In the genomic region with DNA sequence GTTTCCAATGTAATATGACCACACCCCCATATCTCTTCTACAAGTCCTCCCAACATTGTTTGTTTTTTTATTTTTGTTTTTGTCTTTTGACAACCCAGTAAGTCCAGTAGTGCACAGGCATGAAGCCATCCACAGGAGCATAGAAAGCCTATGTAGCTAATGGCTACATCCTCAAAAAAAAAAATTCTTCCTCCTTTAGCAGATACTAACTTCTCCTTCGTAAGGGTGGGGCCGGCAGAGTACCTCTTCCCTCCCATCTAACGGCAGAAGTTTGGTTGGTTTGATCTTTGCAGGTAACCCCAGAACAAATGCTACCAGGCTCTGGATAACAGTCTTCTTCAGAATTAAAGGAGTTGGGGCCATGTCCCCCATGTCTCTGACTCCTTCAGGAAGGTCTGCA, we compare ENCODE assay signal across 20 mouse cellular contexts.
DNase-seq lines count a peak whose midpoint lies in the region; ATAC-seq and TF ChIP-seq lines count a peak whose summit lies in the region.
"Had no signal": no experiment of that assay in that cellular context is flagged by ENCODE, and none has a peak within 500 bp of the region (broad histone marks: within the 10 kb centered on the region; RNA-seq: fewer than 3 reads in every experiment).

No protein-coding gene starts in this region.

- H3K4me3 ChIP-seq in embryonic facial prominence, embryonic 15.5 days (replicated peaks): no peak overlapping the region
- no peak overlapping the region for H3K4me3 ChIP-seq in embryonic facial prominence, embryonic 10.5 days
- H3K4me3 ChIP-seq in heart, embryonic 16.5 days (ENCODE audit: low read length): no peak overlapping the region
- H3K4me3 ChIP-seq in bone marrow, adult 2 months (replicated peaks; ENCODE audit: control insufficient read depth, low read depth, low read length): no peak overlapping the region
- H3K4me3 ChIP-seq: forebrain, embryonic 15.5 days; hindbrain, embryonic 13.5 days had no signal

- DNase-seq in embryonic facial prominence, embryonic 10.5 days (ENCODE audit: low spot score): no peak
- DNase-seq in heart, postnatal 4 days: no peak
- DNase-seq in layer of hippocampus, postnatal 14 days (ENCODE audit: low spot score in 2 of 2): no peak
- DNase-seq in right cerebral cortex, postnatal 10 days (ENCODE audit: low spot score in 2 of 2): no peak
- DNase-seq: adrenal gland, adult 8-10 months; adrenal gland, postnatal 36 days; cerebellum, adult 11-12 months; cerebellum, adult 9-10 months; gastrocnemius, postnatal 14 days; heart, postnatal 10 days had no signal

- H3K9me3 ChIP-seq in embryonic facial prominence, embryonic 15.5 days (replicated peaks): no peaks in the 10 kb centered on the region
- H3K9me3 ChIP-seq in embryonic facial prominence, embryonic 10.5 days: no peaks in the 10 kb centered on the region
- no peaks in the 10 kb centered on the region for H3K9me3 ChIP-seq in heart, embryonic 16.5 days (replicated peaks; ENCODE audit: control insufficient read depth, low read length)
- H3K9me3 ChIP-seq: forebrain, embryonic 15.5 days; G1E; hindbrain, embryonic 13.5 days had no signal

- H3K36me3 ChIP-seq in embryonic facial prominence, embryonic 15.5 days: no peaks in the 10 kb centered on the region
- no peaks in the 10 kb centered on the region for H3K36me3 ChIP-seq in embryonic facial prominence, embryonic 10.5 days (replicated peaks)
- no peaks in the 10 kb centered on the region for H3K36me3 ChIP-seq in heart, embryonic 16.5 days (ENCODE audit: control insufficient read depth, insufficient read depth)
- H3K36me3 ChIP-seq: forebrain, embryonic 15.5 days; G1E; hindbrain, embryonic 13.5 days had no signal

- H3K4me1 ChIP-seq in embryonic facial prominence, embryonic 15.5 days: peaks cover 33% of the 10 kb centered on the region
- H3K4me1 ChIP-seq in embryonic facial prominence, embryonic 10.5 days: peaks cover 35% of the 10 kb centered on the region
- peaks cover 34% of the 10 kb centered on the region for H3K4me1 ChIP-seq in heart, embryonic 16.5 days (ENCODE audit: control insufficient read depth, insufficient read depth, low read length)
- peaks cover 6% of the 10 kb centered on the region; the same call in 1 of the 2 replicates for H3K4me1 ChIP-seq in bone marrow, adult 2 months (ENCODE audit: control insufficient read depth, insufficient read depth, low read length)

- no peak for ATAC-seq in embryonic facial prominence, embryonic 15.5 days (ENCODE audit: insufficient number of reproducible peaks, low FRiP score, low TSS enrichment, low read depth)
- ATAC-seq in heart, embryonic 16.5 days (replicated peaks; ENCODE audit: extremely low read depth, insufficient read depth, low FRiP score): no peak
- ATAC-seq in megakaryocyte, adult 5-6 weeks (ENCODE audit: poor library complexity, severe bottlenecking): peak; percentile 82
- ATAC-seq: CD4-positive, CD25-positive, alpha-beta regulatory T cell, adult 4 months; forebrain, embryonic 15.5 days had no signal

- WGBS in embryonic facial prominence, embryonic 15.5 days: 76% methylated on average over 3 of the region's 3 CpGs
- WGBS in embryonic facial prominence, embryonic 10.5 days: 92% methylated on average over 3 of the region's 3 CpGs
- WGBS in heart, embryonic 16.5 days: 84% methylated on average over 3 of the region's 3 CpGs
- WGBS in bone marrow, adult 2 months: 4% methylated on average over 3 of the region's 3 CpGs

- TF ChIP-seq POLR2A in bone marrow, adult 2 months (IDR thresholded peaks at IDR 0.05; ENCODE audit: borderline replicate concordance, control insufficient read depth, low read depth, low read length): no peak

- no peak overlapping the region for H3K4me2 ChIP-seq in embryonic facial prominence, embryonic 15.5 days (replicated peaks)
- no peak overlapping the region for H3K4me2 ChIP-seq in heart, embryonic 16.5 days (ENCODE audit: low read depth, low read length)
- H3K4me2 ChIP-seq: forebrain, embryonic 15.5 days; heart, embryonic 11.5 days; hindbrain, embryonic 13.5 days had no signal

- H3K27me3 ChIP-seq in embryonic facial prominence, embryonic 15.5 days: no peaks in the 10 kb centered on the region
- H3K27me3 ChIP-seq in embryonic facial prominence, embryonic 10.5 days (replicated peaks; ENCODE audit: low read depth, poor library complexity, severe bottlenecking): no peaks in the 10 kb centered on the region
- H3K27me3 ChIP-seq in heart, embryonic 16.5 days (ENCODE audit: control insufficient read depth, insufficient read depth, low read length): no peaks in the 10 kb centered on the region
- H3K27me3 ChIP-seq: forebrain, embryonic 15.5 days had no signal

- H3K27ac ChIP-seq in embryonic facial prominence, embryonic 15.5 days (replicated peaks): 0 out of 2 replicates have a peak overlapping the region, but pooled peaks have one; percentile 8
- no peak overlapping the region for H3K27ac ChIP-seq in embryonic facial prominence, embryonic 10.5 days (replicated peaks)
- H3K27ac ChIP-seq in heart, embryonic 16.5 days (ENCODE audit: low read length): peak overlapping the region; percentile 1; the same call in 1 of the 2 replicates
- peak overlapping the region; percentile 69 for H3K27ac ChIP-seq in bone marrow, adult 2 months (ENCODE audit: control insufficient read depth, insufficient read depth, low read depth, low read length, poor library complexity)
- H3K27ac ChIP-seq: forebrain, embryonic 15.5 days; hindbrain, embryonic 13.5 days; hindbrain, postnatal 0 days had no signal

- TF ChIP-seq CTCF in bone marrow, adult 2 months (IDR thresholded peaks at IDR 0.05; ENCODE audit: control insufficient read depth, insufficient read depth, low read length): no peak

- H3K9ac ChIP-seq in embryonic facial prominence, embryonic 15.5 days: no peak overlapping the region
- H3K9ac ChIP-seq in heart, embryonic 16.5 days (ENCODE audit: low read length): no peak overlapping the region
- H3K9ac ChIP-seq: forebrain, embryonic 15.5 days; hindbrain, embryonic 13.5 days had no signal
